Mouse (Mus musculus): ENCODE data around the gene Fxyd6. TPM values are rescaled to one million over a fixed set of nuclear protein-coding genes. Genes with fewer than 3 reads are reported as not detected.

Gene Fxyd6
- total and polyA plus RNA-seq, 2 experiments from 2014 or later = 499 to 836 TPM

- Histone ChIP-seq H3K9ac (no peak overlapping the region), H3K27me3 (ENCODE audit: insufficient read depth, low read length) (no peaks in the 10 kb centered on the region), H3K27ac (ENCODE audit: low read depth, low read length) (no peak overlapping the region), H3K36me3 (ENCODE audit: insufficient read depth) (no peaks in the 10 kb centered on the region), H3K4me3 (ENCODE audit: low read depth, low read length) (no peak overlapping the region), H3K9me3 (ENCODE audit: low read length) (no peaks in the 10 kb centered on the region), H3K4me2 (ENCODE audit: low read depth) (no peak overlapping the region), H3K4me1 (ENCODE audit: insufficient read depth) (no peaks in the 10 kb centered on the region)
- no peak for ATAC-seq
- no peak for TF ChIP-seq CTCF (IDR thresholded peaks at IDR 0.05; ENCODE audit: low read depth)
- 38% methylated on average over 2 of the region's 2 CpGs for whole genome bisulfite sequencing
- DNase-seq = no peak
Measured at GRCm38 (mm10) chr9:45362051-45362461, 7.9 kb upstream of the Fxyd6 start.

- DNase-seq (no peak), ATAC-seq (no peak)
- 56% methylated on average over 7 of the region's 7 CpGs for WGBS
- Histone ChIP-seq H3K4me1 (ENCODE audit: insufficient read depth) (no peaks in the 10 kb centered on the region), H3K36me3 (ENCODE audit: insufficient read depth) (no peaks in the 10 kb centered on the region), H3K4me3 (ENCODE audit: low read depth, low read length) (no peak overlapping the region), H3K9ac (no peak overlapping the region), H3K4me2 (ENCODE audit: low read depth) (no peak overlapping the region), H3K9me3 (ENCODE audit: low read length) (no peaks in the 10 kb centered on the region), H3K27ac (ENCODE audit: low read depth, low read length) (no peak overlapping the region), H3K27me3 (ENCODE audit: insufficient read depth, low read length) (no peaks in the 10 kb centered on the region)
- TF ChIP-seq CTCF (IDR thresholded peaks at IDR 0.05; ENCODE audit: low read depth) = no peak
Measured at GRCm38 (mm10) chr9:45363639-45364214, 6.3 kb upstream of the Fxyd6 start.

- Histone ChIP-seq H3K27me3 (ENCODE audit: insufficient read depth, low read length) (no peaks in the 10 kb centered on the region), H3K9ac (no peak overlapping the region), H3K4me1 (ENCODE audit: insufficient read depth) (peaks cover 18% of the 10 kb centered on the region), H3K36me3 (ENCODE audit: insufficient read depth) (no peaks in the 10 kb centered on the region), H3K4me3 (ENCODE audit: low read depth, low read length) (no peak overlapping the region), H3K27ac (ENCODE audit: low read depth, low read length) (no peak overlapping the region), H3K4me2 (ENCODE audit: low read depth) (no peak overlapping the region), H3K9me3 (ENCODE audit: low read length) (no peaks in the 10 kb centered on the region)
- ATAC-seq (no peak), DNase-seq (no peak)
- 51% methylated on average over 8 of the region's 8 CpGs for WGBS
- no peak for TF ChIP-seq CTCF (IDR thresholded peaks at IDR 0.05; ENCODE audit: low read depth)
Measured at GRCm38 (mm10) chr9:45367716-45368115, 2.3 kb upstream of the Fxyd6 start.

GRCm38 (mm10) chr9:45368341-45368901, 1.6 kb upstream of the Fxyd6 start:
- no peak for ATAC-seq
- no peaks in the 10 kb centered on the region for H3K27me3 ChIP-seq (ENCODE audit: insufficient read depth, low read length)
- H3K36me3 ChIP-seq (ENCODE audit: insufficient read depth) = no peaks in the 10 kb centered on the region
- no peak overlapping the region for H3K9ac ChIP-seq
- no peak overlapping the region for H3K27ac ChIP-seq (ENCODE audit: low read depth, low read length)
- 78% methylated on average over 5 of the region's 5 CpGs for WGBS
- no peak overlapping the region for H3K4me3 ChIP-seq (ENCODE audit: low read depth, low read length)
- H3K4me2 ChIP-seq (ENCODE audit: low read depth) = no peak overlapping the region
- peaks cover 20% of the 10 kb centered on the region for H3K4me1 ChIP-seq (ENCODE audit: insufficient read depth)
- H3K9me3 ChIP-seq (ENCODE audit: low read length) = no peaks in the 10 kb centered on the region
- DNase-seq = no peak
- TF ChIP-seq CTCF (IDR thresholded peaks at IDR 0.05; ENCODE audit: low read depth) = no peak

- Histone ChIP-seq H3K36me3 (ENCODE audit: insufficient read depth) (peaks cover 3% of the 10 kb centered on the region; the same call in 1 of the 2 replicates), H3K9ac (peak overlapping the region; percentile 85), H3K4me3 (ENCODE audit: low read depth, low read length) (peak overlapping the region; percentile 80), H3K4me2 (ENCODE audit: low read depth) (peak overlapping the region; percentile 67), H3K27ac (ENCODE audit: low read depth, low read length) (peak overlapping the region; percentile 92), H3K27me3 (ENCODE audit: insufficient read depth, low read length) (no peaks in the 10 kb centered on the region), H3K9me3 (ENCODE audit: low read length) (no peaks in the 10 kb centered on the region), H3K4me1 (ENCODE audit: insufficient read depth) (peaks cover 20% of the 10 kb centered on the region)
- 2% methylated on average over 25 of the region's 25 CpGs for WGBS
- TF ChIP-seq CTCF (IDR thresholded peaks at IDR 0.05; ENCODE audit: low read depth) = no peak
- peak; percentile 42 for ATAC-seq
- no peak for DNase-seq
Measured at GRCm38 (mm10) chr9:45370616-45371336, 791 bp downstream of the Fxyd6 start.

- Histone ChIP-seq H3K4me2 (ENCODE audit: low read depth) (peak overlapping the region; percentile 67), H3K9ac (peak overlapping the region; percentile 85), H3K27ac (ENCODE audit: low read depth, low read length) (peak overlapping the region; percentile 92), H3K9me3 (ENCODE audit: low read length) (no peaks in the 10 kb centered on the region), H3K4me3 (ENCODE audit: low read depth, low read length) (peak overlapping the region; percentile 80), H3K4me1 (ENCODE audit: insufficient read depth) (peaks cover 20% of the 10 kb centered on the region), H3K27me3 (ENCODE audit: insufficient read depth, low read length) (no peaks in the 10 kb centered on the region), H3K36me3 (ENCODE audit: insufficient read depth) (peaks cover 5% of the 10 kb centered on the region; the same call in 1 of the 2 replicates)
- no peak for TF ChIP-seq CTCF (IDR thresholded peaks at IDR 0.05; ENCODE audit: low read depth)
- DNase-seq (peak; percentile 79), ATAC-seq (peak; percentile 56)
- WGBS = 5% methylated on average over 2 of the region's 2 CpGs
Measured at GRCm38 (mm10) chr9:45371337-45371707, 1.3 kb downstream of the Fxyd6 start.

GRCm38 (mm10) chr9:45373896-45374295, 3.9 kb downstream of the Fxyd6 start:
- no peaks in the 10 kb centered on the region for H3K27me3 ChIP-seq (ENCODE audit: insufficient read depth, low read length)
- TF ChIP-seq CTCF (IDR thresholded peaks at IDR 0.05; ENCODE audit: low read depth) = no peak
- H3K9ac ChIP-seq = no peak overlapping the region
- ATAC-seq = no peak
- no peak for DNase-seq
- no peak overlapping the region for H3K4me3 ChIP-seq (ENCODE audit: low read depth, low read length)
- no peaks in the 10 kb centered on the region for H3K9me3 ChIP-seq (ENCODE audit: low read length)
- H3K4me1 ChIP-seq (ENCODE audit: insufficient read depth) = peaks cover 20% of the 10 kb centered on the region
- H3K36me3 ChIP-seq (ENCODE audit: insufficient read depth) = peaks cover 5% of the 10 kb centered on the region; the same call in 1 of the 2 replicates
- H3K4me2 ChIP-seq (ENCODE audit: low read depth) = no peak overlapping the region
- H3K27ac ChIP-seq (ENCODE audit: low read depth, low read length) = no peak overlapping the region
- WGBS = 85% methylated on average over 3 of the region's 3 CpGs

Data from forebrain, postnatal 0 days (tissue).